8 mouse cellular contexts compared by ENCODE assay signal in genomic region chr6:91000819-91001525, GRCm38 (mm10). TPM values are rescaled to one million over a fixed set of nuclear protein-coding genes. Genes with fewer than 3 reads are reported as not detected.
DNase-seq lines count a peak whose midpoint lies in the region; ATAC-seq and TF ChIP-seq lines count a peak whose summit lies in the region.

No protein-coding gene starts in this region.

- H3K9me3 ChIP-seq in kidney, embryonic 15.5 days (replicated peaks), result no peaks in the 10 kb centered on the region
- no peaks in the 10 kb centered on the region for H3K9me3 ChIP-seq in neural tube, embryonic 12.5 days

- intact Hi-C loops in left cerebral cortex, adult 2 months (cut with DNase I), result no loop called here
- intact Hi-C loops in gastrocnemius, adult 2 months (cut with DNase I), result no loop called here

- peak overlapping the region; percentile 9; the same call in 1 of the 2 replicates for H3K4me3 ChIP-seq in kidney, embryonic 15.5 days (replicated peaks)
- peak overlapping the region; percentile 17; the same call in 1 of the 2 replicates for H3K4me3 ChIP-seq in left cerebral cortex, adult 2 months
- H3K4me3 ChIP-seq in neural tube, embryonic 12.5 days, result no peak overlapping the region
- H3K4me3 ChIP-seq in gastrocnemius, adult 2 months, result no peak overlapping the region

- 9% methylated on average over 15 of the region's 15 CpGs for WGBS in kidney, embryonic 15.5 days
- 8% methylated on average over 15 of the region's 15 CpGs for WGBS in neural tube, embryonic 12.5 days

- peaks cover 9% of the 10 kb centered on the region for H3K4me1 ChIP-seq in kidney, embryonic 15.5 days
- H3K4me1 ChIP-seq in neural tube, embryonic 12.5 days, result peaks cover 9% of the 10 kb centered on the region; the same call in 1 of the 2 replicates

- no peak for DNase-seq in kidney, postnatal 36 days
- DNase-seq in adrenal gland, postnatal 14 days, result peak; percentile 73
- peak; percentile 70 to 74 for DNase-seq in frontal cortex, postnatal 36 days (ENCODE audit: low spot score in 2 of 2)
- peak; percentile 72 to 73 for DNase-seq in left cerebral cortex, adult 2 months (ENCODE audit: extremely low spot score in 1 of 2, low spot score in 2 of 2)
- DNase-seq in gastrocnemius, adult 2 months, result no peak
- no peak for DNase-seq in urinary bladder, postnatal 10 days (ENCODE audit: low spot score)

- no peak; the same call in 1 of the 2 replicates for TF ChIP-seq CTCF in left cerebral cortex, adult 2 months (IDR thresholded peaks at IDR 0.05)
- no peak for TF ChIP-seq CTCF in gastrocnemius, adult 2 months (IDR thresholded peaks at IDR 0.05)

- H3K36me3 ChIP-seq in kidney, embryonic 15.5 days, result no peaks in the 10 kb centered on the region
- no peaks in the 10 kb centered on the region for H3K36me3 ChIP-seq in neural tube, embryonic 12.5 days

- no peak overlapping the region for H3K27ac ChIP-seq in kidney, embryonic 15.5 days
- H3K27ac ChIP-seq in left cerebral cortex, adult 2 months, result peak overlapping the region; percentile 82
- no peak overlapping the region for H3K27ac ChIP-seq in neural tube, embryonic 12.5 days
- no peak overlapping the region for H3K27ac ChIP-seq in gastrocnemius, adult 2 months

- peaks cover 4% of the 10 kb centered on the region; the same call in 1 of the 2 replicates for H3K27me3 ChIP-seq in kidney, embryonic 15.5 days
- no peaks in the 10 kb centered on the region for H3K27me3 ChIP-seq in neural tube, embryonic 12.5 days (replicated peaks)

- ATAC-seq in kidney, embryonic 15.5 days (replicated peaks; ENCODE audit: low FRiP score), result no peak
- ATAC-seq in neural tube, embryonic 12.5 days (ENCODE audit: low FRiP score, low read depth), result peak; percentile 33

- peak overlapping the region; percentile 38 for H3K4me2 ChIP-seq in kidney, embryonic 15.5 days
- peak overlapping the region; percentile 34 for H3K4me2 ChIP-seq in neural tube, embryonic 12.5 days (replicated peaks)

- H3K9ac ChIP-seq in kidney, embryonic 15.5 days, result no peak overlapping the region
- no peak overlapping the region for H3K9ac ChIP-seq in neural tube, embryonic 12.5 days

RNA-seq across cellular contexts. Expression of gene Iqsec1, which starts 12.5 kb away (rescaled TPM):
- 9.5 and 10.8 TPM in 2 replicates for polyA plus RNA-seq in kidney, embryonic 15.5 days (2015; fragmentation: Nextera tagmentation; extraction: Ambion mirVana)
- total RNA-seq in adrenal gland, postnatal 14 days (2021), result 86.8 and 88.7 TPM in 2 replicates
- total RNA-seq in left cerebral cortex, adult 2 months (2021), result 100 to 1,000 TPM; 369 to 377 TPM
- polyA plus RNA-seq in neural tube, embryonic 12.5 days (2016; fragmentation: Nextera tagmentation; extraction: Ambion mirVana), result 16.1 and 17.9 TPM in 2 replicates
- total RNA-seq in gastrocnemius, adult 2 months (2021), result 100 to 1,000 TPM in 1 of 2 experiments, 10 to 100 TPM in 1; 63.8 to 111 TPM

Comparison
In these comparisons a context has a peak if more than half of its experiments do, and no peak if none do; other contexts are left out.
1. H3K4me3 ChIP-seq: peak in kidney, embryonic 15.5 days (single experiment) and left cerebral cortex, adult 2 months (single experiment); none in neural tube, embryonic 12.5 days (single experiment) and gastrocnemius, adult 2 months (single experiment).
2. DNase-seq: peak in adrenal gland, postnatal 14 days (single experiment), frontal cortex, postnatal 36 days (2 of 2) and left cerebral cortex, adult 2 months (2 of 2); none in kidney, postnatal 36 days (0 of 2), gastrocnemius, adult 2 months (single experiment) and urinary bladder, postnatal 10 days (single experiment).